Mouse (Mus musculus) kidney, adult 18-20 months (tissue): Measurements from ENCODE around the gene Cd209g.
"Not testable (repeated sequence)": the region's sequence is repeated elsewhere in the genome, so short reads cannot be mapped to it uniquely, and the experiment has no call there.

Source experiments
- DNase-seq: peaks from one replicate; pipeline ENCODE4 v3.0.0; 2021

Gene Cd209g

DNA sequence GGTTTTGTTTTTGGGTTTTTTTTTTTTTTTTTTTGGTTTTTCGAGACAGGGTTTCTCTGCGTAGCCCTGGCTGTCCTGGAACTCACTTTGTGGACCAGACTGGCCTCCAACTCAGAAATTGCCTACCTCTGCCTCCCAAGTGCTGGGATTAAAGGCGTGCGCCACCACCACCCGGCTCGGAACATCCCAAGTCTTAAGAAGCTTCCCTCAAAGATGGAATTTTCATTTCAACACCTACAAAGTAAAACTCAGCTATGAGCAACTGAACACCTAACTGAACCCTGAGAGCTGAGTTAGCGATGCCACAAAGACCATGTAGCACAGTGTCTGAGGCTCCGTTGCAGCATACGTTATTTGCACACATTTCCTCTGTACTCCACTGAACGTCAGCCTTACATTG lies at the start of gene Cd209g:
Gene Cd209g (plus strand): TSS at position 301 of the 400 bp plus-strand sequence.
- no peak for DNase-seq

DNA sequence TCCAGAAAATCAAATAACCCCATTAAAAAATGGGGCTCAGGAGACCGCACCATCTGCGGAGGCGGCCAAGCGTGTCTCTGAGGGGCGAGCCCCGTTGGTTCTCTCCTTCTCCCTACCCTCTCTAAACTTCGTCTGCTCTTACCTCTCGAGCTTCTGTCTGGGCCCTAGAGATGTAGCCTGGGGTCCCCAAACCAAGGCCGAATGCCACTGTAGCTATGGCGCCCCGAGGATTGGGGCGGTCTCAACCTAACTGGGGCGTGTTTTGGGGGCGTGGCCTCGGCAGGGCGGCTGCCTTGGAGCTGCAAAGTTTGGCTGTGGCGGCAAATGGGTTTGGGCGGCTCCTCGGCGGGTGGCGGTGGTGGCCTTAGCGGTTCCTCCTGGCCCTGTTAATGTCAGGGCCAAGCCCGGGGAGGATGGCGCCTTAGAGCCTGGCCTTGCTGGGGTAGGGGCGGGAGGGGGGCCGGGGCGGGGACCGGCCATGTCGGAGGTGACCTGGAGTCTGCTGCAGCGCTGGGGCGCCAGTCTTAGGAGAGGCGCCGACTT lies 46.6 kb upstream of the Cd209g start:
- DNase-seq: peak; percentile 9

DNA sequence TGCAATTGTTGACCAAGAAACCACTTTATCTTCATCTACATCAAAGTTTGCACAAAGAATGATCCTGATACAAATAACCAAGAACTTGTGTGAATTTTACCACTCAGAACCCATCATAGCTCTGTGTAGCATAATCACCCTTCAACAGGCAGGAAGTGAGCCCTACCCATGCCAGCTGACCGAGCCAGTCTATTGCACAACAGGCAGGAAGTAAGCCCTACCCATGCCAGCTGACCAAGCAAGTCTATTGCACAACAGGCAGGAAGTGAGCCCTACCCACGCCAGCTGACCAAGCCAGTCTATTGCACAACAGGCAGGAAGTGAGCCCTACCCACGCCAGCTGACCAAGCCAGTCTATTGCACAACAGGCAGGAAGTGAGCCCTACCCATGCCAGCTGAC lies 45.4 kb upstream of the Cd209g start:
- not testable (repeated sequence) for DNase-seq

DNA sequence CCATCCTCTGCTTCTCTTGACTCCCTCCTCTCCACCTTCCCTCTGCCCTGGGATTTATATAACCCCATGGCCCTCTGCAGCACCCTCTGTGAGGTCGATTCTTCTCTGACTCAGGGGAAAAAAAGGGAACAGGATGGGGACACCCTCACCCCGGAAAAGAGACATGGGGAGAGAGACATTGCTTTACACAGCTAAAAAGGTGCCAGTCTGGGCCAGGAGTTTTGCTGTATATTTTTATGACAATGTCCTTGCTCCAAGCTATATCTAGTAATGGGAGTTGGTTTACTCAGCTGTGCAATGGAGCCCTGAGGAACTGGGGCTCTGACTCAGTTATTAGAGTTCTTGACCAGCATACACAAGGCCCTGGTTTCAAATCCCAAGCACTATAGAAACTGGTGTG lies 28.2 kb upstream of the Cd209g start, which contains the start of gene Cd209f:
Gene Cd209f (minus strand): TSS at position 101 of the 400 bp plus-strand sequence.
- not testable (repeated sequence) for DNase-seq

DNA sequence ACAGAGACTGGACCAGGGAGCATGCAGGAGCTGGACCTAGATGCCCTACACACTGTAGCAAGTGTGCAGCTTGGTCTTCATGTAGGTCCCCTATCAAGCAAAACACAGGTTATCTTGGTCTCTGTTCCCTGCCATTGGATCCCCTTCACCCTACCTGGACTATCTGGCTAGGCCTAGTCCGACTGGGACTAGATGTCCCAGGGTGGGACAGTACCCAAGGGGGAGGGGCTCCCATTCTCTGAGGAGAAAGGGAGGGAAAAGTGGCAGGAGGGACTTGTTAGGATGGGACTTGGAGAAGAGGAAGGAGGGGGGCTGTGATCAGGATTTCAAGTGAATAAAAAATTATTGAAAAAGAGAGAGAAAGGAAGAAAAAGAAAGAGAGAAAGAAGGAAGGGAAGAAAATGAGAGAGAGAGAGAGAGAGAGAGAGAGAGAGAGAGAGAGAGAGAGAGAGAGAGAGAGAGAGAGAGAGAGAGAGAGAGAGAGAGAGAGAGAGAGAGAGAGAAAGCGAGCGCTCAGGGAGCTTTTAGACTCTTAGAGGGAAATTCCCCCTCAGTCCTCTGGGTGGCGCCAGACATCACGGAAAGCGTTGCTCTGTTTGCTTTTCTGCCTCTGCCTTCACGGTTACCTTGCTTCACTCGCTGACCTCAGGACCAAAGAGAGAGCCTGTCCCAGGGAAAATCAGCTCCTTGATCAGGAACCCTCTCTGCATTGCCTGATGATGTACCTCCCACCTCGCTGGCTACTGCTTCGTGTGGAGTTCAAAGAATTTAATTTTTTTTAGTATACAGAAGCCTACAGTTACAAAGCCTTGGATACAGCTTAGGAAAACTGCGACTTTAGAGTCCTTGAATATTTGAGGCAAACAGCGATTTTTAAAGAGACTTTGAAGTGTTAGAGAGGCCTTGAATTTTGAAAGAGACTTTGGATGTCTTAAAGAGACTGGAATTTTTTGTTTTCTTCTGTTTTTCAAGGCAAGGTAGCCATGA lies 6.1 kb downstream of the Cd209g start:
- peak; percentile 76 for DNase-seq

DNA sequence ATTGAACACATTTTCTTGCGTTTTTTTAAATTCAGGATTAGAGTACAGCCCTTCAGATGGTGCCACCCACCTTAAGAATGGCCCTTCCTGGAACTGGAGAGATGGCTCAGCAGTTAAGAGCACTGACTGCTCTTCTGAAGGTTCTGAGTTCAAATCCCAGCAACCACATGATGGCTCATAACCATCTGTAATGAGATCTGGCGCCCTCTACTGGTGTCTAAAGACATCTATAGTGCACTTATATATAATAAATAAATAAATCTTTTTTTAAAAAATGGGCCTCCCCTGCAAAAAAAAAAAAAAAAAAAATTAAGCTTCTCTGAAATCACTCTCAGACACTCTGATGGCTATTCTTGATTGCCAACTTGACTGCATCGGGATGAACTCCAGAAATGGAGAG lies 7.8 kb downstream of the Cd209g start:
- DNase-seq: no peak

DNA sequence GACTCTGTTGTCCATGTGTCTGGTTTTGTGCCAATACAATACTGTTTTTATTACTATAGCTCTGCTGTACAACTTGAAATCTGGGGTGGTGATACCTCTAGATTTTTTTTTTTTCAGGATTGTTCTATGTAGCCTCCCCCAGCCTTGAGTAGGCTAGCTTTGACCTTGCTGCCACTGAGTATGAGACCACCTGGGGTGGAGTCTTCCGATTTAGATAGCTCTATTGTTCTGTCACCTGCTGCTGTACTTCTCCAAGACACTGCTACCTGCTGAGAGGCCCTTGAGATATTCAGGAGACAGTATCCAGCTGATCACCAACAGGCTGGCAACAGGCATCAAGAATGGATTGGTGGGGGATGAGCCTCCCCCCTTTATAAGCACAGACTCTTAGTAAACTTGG lies 13.4 kb downstream of the Cd209g start:
- DNase-seq: no peak

DNA sequence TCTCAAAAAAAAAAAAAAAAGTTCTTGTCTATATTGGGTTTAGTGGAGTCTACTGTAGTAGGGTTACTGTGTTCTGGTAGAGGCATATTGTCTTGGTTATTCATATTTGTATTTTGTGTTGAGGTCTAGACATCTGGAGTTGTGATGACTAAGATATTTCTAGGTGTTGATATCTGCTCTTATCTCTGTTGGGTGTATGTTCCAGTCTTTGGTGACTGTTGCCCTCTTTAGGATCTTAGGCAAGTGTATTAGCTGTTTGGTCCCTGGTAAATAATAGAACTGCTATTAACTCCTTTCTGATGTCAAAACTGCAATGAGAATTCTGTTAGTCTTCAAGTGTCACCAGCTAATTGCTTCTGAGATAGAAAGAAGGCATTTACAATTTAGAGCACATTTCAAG lies 21.0 kb downstream of the Cd209g start:
- DNase-seq: no peak

DNA sequence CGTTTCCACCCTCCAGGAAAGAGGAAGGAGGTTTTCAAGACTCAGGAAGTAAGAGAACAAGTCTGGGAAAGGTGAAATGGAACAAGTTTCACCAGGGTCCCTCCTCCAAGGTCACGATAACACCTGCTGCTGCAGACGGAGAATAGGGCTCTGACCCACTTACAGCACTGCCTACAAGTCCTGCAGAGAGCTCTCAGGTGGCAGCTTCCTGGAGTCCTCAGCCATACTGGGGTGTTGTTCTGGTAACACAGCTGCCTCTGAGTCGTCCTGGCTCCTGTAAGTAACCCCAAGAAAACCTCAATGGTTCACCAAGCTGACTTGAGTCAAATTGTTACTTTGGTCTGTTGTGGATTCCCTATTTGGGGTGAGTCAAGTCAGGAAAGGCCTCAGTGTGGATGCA lies 28.9 kb downstream of the Cd209g start:
- no peak for DNase-seq

DNA sequence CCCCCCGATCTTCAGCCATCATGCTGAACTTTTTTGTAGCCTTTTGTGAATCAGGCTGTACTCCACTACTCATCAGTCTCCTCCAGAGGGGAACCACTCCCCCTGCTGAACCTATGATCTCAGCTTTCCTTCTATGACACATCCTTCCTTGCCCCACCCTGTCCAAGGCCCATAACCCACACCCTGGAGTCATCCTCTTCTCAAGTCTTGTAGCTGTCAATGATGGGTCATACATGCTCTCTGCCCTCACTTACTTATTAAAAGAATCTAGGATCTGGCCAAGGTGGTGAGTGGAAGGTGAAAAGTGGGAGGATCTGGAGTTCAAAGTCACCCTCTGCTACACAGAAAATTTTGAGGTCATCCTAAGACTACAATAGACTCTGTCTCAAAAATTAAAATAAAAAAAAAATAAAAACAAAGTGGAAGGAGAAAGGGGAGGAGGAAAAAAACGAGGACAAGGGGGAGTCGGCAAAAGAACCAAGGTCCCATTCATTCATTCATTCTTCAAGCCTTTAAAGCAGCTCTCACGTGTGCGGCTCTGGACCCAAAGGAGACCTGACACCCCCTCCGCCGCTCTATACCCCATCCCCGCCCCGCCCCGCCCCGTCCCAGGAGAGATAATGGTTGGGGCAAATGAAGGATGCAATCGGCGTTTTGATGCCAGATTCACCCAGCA lies 31.4 kb downstream of the Cd209g start:
- DNase-seq: no peak

DNA sequence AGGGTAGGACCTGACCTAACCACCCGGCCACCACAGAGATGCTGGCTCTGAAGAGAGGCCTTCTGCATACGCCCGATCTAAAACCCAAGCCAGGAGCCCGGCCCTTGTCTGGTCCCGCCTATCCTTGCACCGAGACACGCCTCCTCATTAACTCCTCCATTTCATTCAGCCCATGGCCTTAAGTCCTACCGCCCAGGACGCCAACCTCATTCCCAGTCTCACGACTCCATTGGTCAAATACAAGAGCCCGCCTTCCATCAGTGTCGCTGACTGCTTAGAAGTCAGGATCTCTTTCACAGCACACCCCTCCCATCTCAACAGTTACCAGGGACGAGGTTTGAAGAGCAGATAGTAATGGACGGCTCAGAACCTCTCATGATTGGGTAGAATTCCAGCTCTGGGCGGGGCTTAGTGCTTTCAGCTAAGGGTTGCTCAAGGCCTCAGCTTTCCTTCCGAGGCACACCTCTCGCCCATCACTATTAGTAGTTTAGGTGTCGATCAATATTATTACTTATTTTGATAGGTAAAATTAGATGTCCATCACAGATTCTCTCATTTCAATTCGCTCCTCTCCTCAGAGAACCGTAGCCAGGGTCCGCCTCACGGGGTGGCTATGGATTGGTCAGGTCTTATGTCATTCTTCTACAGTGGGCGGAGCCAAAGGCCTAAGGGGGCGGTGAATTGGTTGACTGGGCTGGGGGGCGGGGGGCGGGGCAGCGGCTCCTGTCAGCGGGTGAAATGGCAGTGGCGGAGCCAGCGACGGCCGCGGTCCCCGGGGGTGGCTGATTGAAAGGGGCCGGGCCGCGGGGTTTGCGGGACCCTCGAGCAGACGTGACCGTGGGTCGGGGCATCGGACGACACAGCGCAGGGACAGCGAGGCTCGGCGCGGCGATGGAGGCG lies 32.2 kb downstream of the Cd209g start, which contains the start of gene Evi5l:
Gene Evi5l (plus strand): TSS at position 716 of the 900 bp plus-strand sequence.
- DNase-seq: peak; percentile 99

DNA sequence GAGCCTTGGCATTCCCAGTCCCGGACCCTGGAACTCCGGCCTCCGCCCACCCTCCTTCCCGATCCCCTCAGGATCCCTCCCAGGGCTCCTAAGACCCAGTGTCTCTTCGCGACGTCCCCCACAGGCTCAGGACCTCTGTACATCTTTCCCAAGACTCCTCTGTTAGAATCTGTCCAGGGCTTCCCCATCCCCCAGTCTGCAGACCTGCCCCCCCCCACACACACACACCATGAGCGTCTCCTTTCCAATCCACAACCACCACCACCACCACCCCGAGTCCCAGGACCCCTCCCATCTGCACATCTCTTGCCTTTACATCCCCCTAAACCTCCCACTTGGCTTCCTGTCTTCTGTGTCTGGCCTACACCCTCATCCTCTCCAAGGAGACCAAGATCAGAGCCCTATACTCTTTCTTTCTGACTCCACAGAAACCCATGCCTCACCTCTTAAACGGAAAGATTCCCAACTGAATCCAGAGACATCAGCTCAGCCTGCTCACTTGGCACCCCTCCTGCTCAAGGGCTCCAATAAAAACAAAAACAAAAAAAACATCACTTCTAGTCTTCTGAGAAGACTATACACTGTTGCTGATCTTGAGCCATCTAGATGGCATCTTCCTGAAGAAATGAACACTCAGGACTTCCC lies 33.1 kb downstream of the Cd209g start:
- peak; percentile 4 for DNase-seq

DNA sequence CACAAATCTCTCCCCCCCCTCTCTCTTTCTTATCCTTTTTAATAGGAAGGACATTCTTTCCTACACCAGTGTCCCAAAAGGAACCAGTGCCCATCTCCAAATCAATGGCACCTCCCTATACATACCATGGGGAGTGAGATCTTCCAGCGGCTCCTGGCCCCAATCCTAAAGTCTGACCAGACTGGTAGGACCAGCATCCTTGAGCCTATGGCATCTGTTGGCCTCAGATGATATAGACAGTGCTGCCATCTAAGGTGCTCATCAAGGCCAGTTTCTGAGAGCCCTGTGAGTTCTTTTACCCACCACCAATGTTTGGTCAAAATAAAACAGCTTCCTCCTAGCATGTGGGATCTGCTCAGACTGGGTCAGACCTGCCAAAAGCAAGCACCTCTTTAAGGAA lies 34.0 kb downstream of the Cd209g start:
- DNase-seq: no peak

DNA sequence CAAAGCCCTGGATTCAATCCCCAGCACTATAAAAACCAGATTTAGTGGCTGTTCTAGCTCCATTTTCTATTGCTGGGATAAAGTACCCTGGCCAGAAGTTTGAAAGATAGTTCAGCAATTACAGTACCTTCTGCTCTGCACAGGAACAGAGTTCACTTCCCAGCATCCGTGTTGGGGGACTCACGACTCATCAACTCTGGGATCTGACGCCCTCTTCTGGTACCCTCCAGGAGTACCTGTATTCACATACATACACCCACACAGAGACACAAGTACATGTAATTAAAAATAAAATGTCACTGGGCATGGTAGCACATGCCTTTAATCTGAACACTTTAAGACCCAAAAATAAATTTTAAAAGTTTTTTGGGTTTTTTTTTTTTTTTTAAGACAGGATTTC lies 38.6 kb downstream of the Cd209g start:
- DNase-seq: no peak

DNA sequence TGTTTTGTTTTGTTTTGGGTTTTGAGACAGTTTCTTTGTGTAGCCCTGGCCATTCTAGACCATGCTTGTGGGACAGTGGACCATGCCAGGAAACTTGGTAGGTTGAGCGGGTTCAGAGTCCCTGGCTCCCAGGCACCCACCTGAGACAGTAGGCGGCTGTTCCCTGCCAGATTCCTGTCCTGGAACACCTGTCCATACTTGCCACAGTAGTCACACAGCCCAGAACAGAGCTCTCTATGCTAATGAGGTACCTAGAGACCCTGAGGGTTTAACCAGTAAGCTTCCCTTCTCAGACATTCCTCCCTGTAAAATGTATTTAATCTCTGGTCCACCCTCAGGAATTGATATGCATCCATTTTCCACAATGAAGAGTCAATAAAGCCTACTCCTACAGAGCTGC lies 40.1 kb downstream of the Cd209g start:
- no peak for DNase-seq

DNA sequence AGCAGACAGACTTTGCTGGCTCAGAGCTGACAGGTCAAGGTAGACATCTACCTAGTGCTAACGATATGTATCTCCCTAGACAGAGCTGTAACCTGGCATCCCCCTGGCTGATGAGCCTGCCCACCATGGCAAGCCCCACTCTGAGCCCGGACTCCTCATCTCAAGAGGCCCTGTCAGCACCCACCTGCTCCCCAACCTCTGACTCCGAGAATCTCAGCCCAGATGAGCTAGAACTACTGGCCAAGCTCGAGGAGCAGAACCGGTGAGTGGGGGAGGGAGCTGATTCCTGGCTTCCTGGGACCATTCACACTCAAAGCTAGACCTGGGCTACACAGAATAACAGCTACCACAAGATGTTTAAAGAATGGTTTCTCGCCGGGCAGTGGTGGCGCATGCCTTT lies 49.5 kb downstream of the Cd209g start:
- DNase-seq: no peak

DNA sequence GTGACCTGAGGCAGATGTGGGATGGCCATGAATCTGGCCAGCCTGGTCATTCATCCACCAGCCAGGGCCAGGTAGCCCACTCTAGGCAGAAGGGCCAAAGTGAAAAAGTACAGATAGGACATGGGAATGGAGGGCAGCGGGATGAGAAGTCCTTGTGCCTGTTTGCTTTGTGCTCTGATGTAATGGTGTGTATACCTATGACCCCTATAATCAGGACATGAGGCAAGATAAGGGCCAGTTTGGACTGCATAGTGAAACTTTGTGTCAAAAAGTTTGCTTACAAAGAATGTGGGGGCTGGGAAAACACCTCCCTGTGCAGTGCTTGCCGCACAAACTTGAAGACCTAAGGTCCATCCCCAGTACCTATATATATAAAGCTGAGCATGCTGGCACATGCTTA lies 52.3 kb downstream of the Cd209g start:
- DNase-seq: no peak
